Mouse (Mus musculus): Measurements from ENCODE around the gene Gm7954. TPM values are rescaled to one million over a fixed set of nuclear protein-coding genes. Genes with fewer than 3 reads are reported as not detected.
"Not testable (repeated sequence)": the region's sequence is repeated elsewhere in the genome, so short reads cannot be mapped to it uniquely, and the experiment has no call there.

Gene Gm7954
- polyA plus RNA-seq (2015; fragmentation: Nextera tagmentation; extraction: Ambion mirVana), result not detected in 2 replicates

DNA sequence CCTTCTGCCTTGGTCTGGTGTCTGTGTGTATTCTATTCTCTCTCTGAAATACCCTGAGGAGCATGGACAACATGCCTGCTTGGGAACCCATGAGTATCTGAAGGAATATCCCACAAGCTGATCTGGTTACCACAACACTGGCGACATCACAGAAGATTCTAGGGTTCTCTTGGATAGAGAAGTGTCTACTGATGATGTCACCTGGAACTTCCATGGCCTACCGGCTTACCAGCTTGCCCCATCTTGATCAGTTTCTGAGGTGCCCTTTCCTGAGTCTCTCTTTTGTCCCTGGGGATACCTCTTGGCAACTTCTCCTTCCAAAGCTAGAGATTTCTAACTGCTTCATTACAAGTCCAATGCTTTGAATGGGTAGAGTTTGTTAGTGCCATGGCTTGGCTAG lies at the start of gene Gm7954:
Gene Gm7954, minus strand, starts transcription at position 101 of the 400 bp plus-strand sequence.
- DNase-seq (ENCODE audit: low spot score), result not testable (repeated sequence)

DNA sequence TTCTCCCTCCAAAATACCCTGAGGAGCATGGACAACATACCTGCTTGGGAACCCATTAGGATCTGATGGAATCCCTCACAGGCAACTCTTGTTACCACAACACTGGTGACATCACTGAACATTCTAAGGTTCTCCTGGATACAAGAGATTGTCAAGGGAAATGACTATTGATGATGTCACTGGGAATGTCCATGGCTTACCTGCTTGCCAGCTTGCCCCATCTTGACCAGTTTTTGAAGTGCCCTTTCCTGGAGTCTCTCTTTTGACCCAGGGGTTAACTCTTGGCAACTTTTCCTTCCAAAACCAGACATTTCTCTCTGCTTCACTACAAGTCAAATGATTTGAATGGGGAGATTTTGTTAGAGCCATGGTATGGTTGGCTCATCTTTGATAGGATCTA lies 36.1 kb upstream of the Gm7954 start, which contains the start of gene Gm3486:
Gene Gm3486, minus strand, starts transcription at position 101 of the 400 bp plus-strand sequence.
- DNase-seq (ENCODE audit: low spot score), result not testable (repeated sequence)

DNA sequence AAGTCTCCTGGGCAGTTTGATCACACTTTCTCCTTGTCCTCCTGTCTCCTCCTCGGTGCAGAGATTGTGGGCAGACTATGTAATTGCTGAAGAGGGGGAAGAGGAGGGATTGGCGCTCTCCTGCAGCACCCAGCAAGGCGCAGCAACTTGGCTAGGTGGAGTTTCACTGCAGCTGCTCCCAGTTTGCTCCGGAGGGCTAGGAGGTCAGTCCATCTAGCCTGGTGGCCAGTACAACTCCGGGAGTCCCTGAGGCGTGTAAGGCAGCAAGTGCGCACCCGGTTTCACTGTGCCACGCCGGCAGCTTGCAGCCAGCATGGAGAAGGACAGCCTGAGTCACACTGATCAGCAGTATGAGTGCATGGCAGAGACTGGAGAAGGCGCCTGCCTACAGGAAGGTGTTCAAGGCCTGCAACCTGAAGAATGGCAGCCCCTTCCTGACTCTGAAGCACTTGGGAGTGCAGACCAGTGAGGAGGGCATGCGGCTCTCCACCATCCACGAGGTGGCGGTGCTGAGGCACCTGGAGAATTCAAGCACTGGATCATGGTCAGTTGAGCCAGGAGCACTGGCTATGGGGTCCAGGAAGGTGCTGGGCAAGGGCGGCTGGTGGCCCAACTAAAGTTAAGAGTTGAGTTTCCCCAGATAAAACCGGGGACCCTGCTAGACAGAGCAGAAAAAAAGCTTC lies 27.8 kb downstream of the Gm7954 start:
- DNase-seq (ENCODE audit: low spot score), result not testable (repeated sequence)

DNA sequence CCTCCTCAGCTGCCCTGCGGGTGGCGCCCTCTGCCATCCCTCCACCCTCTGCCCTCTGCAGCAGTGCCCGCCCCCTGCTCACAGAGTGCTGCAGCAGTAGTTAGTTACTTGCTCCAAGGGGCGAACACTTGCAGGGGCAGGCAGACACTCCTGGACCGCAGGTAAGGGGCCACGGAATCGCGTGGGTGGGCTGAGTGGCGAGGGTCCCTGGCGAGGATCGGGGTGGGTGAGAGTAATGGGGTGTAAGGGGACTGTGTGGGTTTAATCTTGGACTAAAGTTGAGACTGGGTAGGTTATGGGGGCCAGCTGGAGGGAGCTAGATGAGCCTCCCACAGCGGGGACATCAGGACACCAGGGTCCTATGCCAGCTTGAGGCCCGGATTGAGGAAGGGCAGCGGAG lies 28.6 kb downstream of the Gm7954 start:
- not testable (repeated sequence) for DNase-seq (ENCODE audit: low spot score)

DNA sequence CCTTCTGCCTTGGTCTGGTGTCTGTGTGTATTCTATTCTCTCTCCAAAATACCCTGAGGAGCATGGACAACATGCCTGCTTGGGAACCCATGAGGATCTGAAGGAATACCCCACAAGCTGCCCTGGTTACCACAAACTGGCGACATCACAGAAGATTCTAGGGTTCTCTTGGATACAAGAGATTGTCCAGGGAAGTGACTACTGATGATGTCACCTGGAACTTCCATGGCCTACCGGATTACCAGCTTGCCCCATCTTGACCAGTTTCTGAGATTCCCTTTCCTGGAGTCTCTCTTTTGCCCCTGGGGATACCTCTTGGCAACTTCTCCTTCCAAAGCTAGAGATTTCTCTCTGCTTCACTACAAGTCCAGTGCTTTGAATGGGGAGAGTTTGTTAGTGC lies 45.1 kb downstream of the Gm7954 start, which contains the start of gene Gm6482:
Gene Gm6482, minus strand, starts transcription at position 101 of the 400 bp plus-strand sequence.
- DNase-seq (ENCODE audit: low spot score), result not testable (repeated sequence)

Other genes with a start within 250 kb of the Gm7954 start
- not detected in 2 replicates for gene Gm2832, start 174.7 kb downstream of the Gm7954 start, polyA plus RNA-seq (2015; fragmentation: Nextera tagmentation; extraction: Ambion mirVana)
- gene Gm5798, start 104.9 kb downstream of the Gm7954 start, polyA plus RNA-seq (2015; fragmentation: Nextera tagmentation; extraction: Ambion mirVana), result not detected in 2 replicates
- not detected in 2 replicates for gene Gm7945, start 67.1 kb downstream of the Gm7954 start, polyA plus RNA-seq (2015; fragmentation: Nextera tagmentation; extraction: Ambion mirVana)
- gene Gm6482, start 45.2 kb downstream of the Gm7954 start, polyA plus RNA-seq (2015; fragmentation: Nextera tagmentation; extraction: Ambion mirVana), result not detected in 2 replicates
- gene Gm3486, start 36.0 kb upstream of the Gm7954 start, polyA plus RNA-seq (2015; fragmentation: Nextera tagmentation; extraction: Ambion mirVana), result not detected in 2 replicates
- gene Gm7970, start 102.1 kb upstream of the Gm7954 start, polyA plus RNA-seq (2015; fragmentation: Nextera tagmentation; extraction: Ambion mirVana), result not detected in 2 replicates
- not detected in 2 replicates for gene 1700049E17Rik2, start 119.7 kb upstream of the Gm7954 start, polyA plus RNA-seq (2015; fragmentation: Nextera tagmentation; extraction: Ambion mirVana)
- not detected in 2 replicates for gene Gm3072, start 171.1 kb upstream of the Gm7954 start, polyA plus RNA-seq (2015; fragmentation: Nextera tagmentation; extraction: Ambion mirVana)
- not detected in 2 replicates for gene Gm3676, start 193.0 kb upstream of the Gm7954 start, polyA plus RNA-seq (2015; fragmentation: Nextera tagmentation; extraction: Ambion mirVana)
- not detected in 2 replicates for gene Gm8068, start 248.4 kb upstream of the Gm7954 start, polyA plus RNA-seq (2015; fragmentation: Nextera tagmentation; extraction: Ambion mirVana)